Mouse (Mus musculus) A20 (cell line): ENCODE measurements around the gene Uchl4.

ENCODE experiments used
- DNase-seq: peaks from one replicate; pipeline ENCODE4 v3.0.0-alpha.2; 2011; ENCODE audit warnings: low read depth, low spot score

Gene Uchl4

GRCm38 (mm10) chr9:64273757-64274156 is 38.8 kb downstream of the Uchl4 start:
- no peak for DNase-seq

DNA sequence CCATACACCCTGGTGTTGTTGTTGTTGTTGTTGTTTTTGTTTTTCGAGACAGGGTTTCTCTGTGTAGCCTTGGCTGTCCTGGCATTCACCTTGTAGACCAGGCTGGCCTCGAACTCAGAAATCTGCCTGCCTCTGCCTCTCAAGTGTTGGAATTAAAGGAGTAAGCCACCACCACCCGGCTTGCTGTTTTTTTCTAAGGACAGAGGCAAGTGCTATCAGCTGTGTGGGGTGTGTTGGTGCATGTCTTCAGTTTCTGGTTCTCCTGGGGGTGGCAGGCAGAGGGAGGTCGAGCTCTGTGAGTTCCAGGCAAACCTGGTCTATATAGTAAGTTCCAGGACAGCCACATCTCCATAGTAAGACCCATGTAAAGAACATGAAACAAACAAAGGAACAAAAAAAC is 39.3 kb downstream of the Uchl4 start:
- DNase-seq = no peak

DNA sequence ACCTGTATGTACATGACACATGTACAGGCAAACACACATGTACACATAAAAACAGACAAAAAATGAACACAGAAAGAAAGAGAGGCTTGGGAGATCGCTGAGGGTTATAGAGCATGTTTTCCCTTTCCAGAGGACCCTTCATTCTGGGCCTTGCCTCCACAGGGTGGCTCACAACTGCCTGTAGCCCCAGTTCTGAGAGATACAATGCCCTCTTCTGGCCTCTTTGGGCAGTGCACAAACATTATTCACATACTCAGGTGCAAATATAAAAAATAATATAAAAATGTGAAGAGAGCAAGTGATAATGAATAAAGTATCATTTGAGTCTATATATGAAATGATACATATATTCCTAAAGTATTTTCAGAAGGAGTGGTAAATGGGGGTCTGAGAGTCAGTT is 39.9 kb downstream of the Uchl4 start:
- DNase-seq = peak; percentile 60

DNA sequence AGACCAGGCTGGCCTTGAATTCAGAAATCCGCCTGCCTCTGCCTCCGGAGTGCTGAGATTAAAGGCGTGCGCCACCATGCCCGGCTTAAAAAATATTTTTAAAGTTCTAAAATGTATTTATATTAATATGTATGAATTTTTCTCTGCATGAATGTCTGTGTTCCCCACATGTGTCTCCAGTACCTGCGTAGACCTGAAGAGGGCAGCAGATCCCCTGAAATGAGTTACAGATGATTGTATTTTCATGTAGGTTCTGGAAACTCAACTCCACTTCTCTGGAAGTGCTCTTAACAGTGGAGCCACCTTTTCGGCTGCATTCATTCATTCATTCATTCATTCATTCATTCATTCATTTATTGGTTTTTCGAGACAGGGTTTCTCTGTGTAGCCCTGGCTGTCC is 42.7 kb downstream of the Uchl4 start:
- peak; percentile 79 for DNase-seq

DNA sequence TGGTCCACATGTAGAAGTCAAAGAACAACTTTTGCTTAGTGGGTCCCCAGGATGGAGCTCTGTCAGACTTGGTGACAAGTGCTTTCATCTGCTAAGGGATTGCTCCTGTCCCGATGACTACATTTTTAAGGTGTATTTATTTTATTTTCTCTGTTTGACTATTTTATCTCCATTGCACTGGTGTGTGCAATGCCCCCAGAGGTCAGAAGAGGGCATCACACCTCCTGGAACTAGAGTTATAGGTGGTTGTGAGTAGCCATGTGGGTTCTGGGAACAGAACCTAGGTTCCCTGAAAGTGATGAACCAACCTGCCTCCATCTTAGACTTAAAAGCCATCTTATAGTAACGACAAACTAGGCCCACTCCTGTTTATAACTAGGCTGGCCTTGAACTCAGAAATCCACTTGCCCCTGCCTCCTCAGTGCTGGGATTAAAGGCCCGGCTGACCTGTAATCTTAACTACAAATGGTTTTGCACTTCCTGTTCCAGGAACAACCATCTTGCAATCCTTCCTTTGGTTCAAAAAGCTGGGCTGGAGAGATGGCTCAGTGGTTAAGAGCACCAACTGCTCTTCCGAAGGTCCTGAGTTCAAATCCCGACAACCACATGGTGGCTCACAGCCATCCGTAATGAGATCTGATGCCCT is 43.8 kb downstream of the Uchl4 start:
- peak; percentile 40 for DNase-seq

DNA sequence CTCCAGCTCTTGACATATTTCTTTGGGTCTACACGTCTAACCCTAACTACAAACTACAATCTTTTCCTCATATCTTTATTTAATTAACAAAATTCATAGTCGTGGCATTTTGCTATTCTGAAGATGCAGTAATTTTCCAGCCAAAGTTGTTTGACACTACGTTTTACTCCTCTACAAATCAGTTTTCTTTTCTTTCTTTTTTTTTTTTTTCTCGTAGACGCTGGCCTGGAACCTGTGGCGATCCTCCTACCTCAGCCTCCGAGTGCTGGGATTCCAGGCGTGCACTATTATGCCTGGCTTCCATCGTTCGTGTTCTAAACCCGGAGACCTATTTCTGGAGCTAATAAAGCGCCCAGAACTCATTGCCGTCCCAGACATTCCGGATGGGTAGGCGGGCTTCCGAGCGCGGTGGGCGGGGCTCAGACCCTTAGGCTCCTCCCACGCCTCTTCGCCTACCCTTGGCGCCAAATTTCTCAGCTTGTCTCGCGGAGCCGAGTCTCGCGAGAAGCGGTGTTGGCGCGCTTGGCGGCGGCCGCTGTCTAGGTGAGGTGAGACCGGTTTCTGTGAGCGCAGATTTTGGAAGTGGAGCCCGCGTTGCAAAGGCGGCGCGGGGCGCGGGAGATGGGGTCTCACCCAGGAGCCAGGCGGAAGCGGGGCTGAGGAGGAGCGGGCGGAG is 46.2 kb downstream of the Uchl4 start, which contains the start of gene Tipin:
Gene Tipin (plus strand): TSS at position 477 of the 676 bp plus-strand sequence.
- DNase-seq = peak; percentile 97

DNA sequence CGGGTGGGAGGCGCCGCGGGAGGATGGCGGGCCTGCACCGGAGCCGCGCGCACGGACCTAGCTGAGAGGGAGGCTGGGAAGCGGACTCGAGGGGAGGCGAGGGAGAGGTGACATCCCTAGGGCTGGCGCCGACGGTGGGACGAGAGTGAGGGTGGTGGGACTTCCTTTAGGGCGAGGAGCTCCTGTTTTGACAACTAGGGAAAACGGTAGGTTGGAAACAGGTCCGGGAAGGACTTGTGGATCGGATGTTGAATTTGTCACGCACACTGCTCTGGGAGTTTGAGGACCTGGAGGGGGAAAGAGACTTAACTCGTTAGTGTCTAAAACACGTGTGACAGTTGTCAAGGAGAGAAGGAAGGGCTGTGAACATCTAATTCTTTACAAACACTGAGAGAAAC is 46.8 kb downstream of the Uchl4 start:
- no peak for DNase-seq

DNA sequence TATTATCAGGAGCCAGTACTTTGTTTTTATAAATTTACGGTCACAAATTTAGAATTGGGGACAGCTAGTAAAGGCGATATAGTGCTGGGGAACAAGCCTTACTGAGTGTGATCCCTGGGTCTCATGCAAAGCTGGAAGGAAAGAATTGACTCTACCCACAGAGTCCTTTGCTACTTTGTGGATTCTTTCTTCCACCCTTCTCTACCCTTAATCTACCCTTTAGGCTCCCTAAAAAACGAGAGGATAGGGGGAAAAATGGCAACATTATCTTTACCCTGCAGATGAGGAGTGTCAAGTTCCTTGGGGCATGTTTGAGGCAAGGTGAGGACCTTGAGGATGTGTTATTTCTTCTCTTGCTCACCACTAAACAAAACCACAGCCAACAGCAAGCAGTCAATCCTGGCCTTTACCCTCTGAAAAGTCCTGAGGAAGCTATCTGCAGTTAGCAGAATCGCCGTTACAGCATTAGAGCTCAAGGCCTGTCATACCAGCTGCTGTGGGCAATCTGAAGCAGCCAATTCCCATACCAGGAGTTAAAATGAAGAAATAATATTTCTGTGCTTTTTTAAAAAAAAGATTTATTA is 47.5 kb downstream of the Uchl4 start:
- DNase-seq = peak; percentile 21
